23 mouse cellular contexts compared by ENCODE assay signal in the genomic region with DNA sequence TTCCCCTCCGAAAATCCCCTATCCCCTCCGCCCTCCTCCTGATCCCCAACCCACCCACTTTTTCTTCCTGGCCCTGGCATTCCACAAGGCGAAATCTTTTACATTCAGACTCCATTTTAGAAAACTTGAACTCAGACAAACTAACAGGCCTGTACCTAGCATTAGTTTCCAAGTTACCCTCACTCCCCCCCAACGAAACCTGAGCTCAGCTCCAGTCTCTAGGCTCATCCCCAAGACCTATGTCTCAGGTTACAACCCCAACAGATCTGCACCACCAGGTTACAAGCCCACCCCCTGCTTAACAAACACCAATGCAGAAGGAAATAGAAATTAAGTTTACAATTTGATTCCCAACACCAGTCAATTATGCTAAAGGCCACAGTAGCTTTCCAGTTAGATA. TPM values are rescaled to one million over a fixed set of nuclear protein-coding genes. Genes with fewer than 3 reads are reported as not detected.
DNase-seq lines count a peak whose midpoint lies in the region; ATAC-seq and TF ChIP-seq lines count a peak whose summit lies in the region.
"Had no signal": no experiment of that assay in that cellular context is flagged by ENCODE, and none has a peak within 500 bp of the region (broad histone marks: within the 10 kb centered on the region; RNA-seq: fewer than 3 reads in every experiment).

No protein-coding gene starts in this region.

- no peak overlapping the region for H3K27ac ChIP-seq in heart, embryonic 12.5 days (ENCODE audit: poor library complexity, severe bottlenecking)
- H3K27ac ChIP-seq in kidney, postnatal 0 days = no peak overlapping the region
- no peak overlapping the region for H3K27ac ChIP-seq in embryonic facial prominence, embryonic 10.5 days (replicated peaks)
- H3K27ac ChIP-seq: embryonic facial prominence, embryonic 12.5 days; forebrain, embryonic 12.5 days; hindbrain, embryonic 15.5 days had no signal

- no peaks in the 10 kb centered on the region for H3K4me1 ChIP-seq in heart, embryonic 12.5 days (replicated peaks)
- no peaks in the 10 kb centered on the region for H3K4me1 ChIP-seq in kidney, postnatal 0 days (replicated peaks; ENCODE audit: insufficient read depth, low read length)
- H3K4me1 ChIP-seq in embryonic facial prominence, embryonic 10.5 days = peaks cover 6% of the 10 kb centered on the region
- H3K4me1 ChIP-seq: embryonic facial prominence, embryonic 12.5 days; forebrain, embryonic 12.5 days; hindbrain, embryonic 15.5 days had no signal

- no peak for ATAC-seq in heart, embryonic 12.5 days (ENCODE audit: insufficient number of reproducible peaks, low FRiP score)
- no peak for ATAC-seq in kidney, postnatal 0 days (replicated peaks; ENCODE audit: low FRiP score, low read depth)
- ATAC-seq: CD4-positive, CD25-positive, alpha-beta regulatory T cell, adult 4 months; forebrain, embryonic 16.5 days; inflammation-experienced regulatory T-cells, adult 6 months had no signal

- TF ChIP-seq CTCF in kidney, postnatal 0 days (IDR thresholded peaks at IDR 0.05; ENCODE audit: low read depth) = no peak

- no peaks in the 10 kb centered on the region for H3K36me3 ChIP-seq in heart, embryonic 12.5 days
- H3K36me3 ChIP-seq in kidney, postnatal 0 days (ENCODE audit: insufficient read depth, low read length) = no peaks in the 10 kb centered on the region
- H3K36me3 ChIP-seq in embryonic facial prominence, embryonic 10.5 days (replicated peaks) = no peaks in the 10 kb centered on the region
- H3K36me3 ChIP-seq: embryonic facial prominence, embryonic 12.5 days; forebrain, embryonic 12.5 days; G1E; hindbrain, embryonic 15.5 days had no signal

- H3K9ac ChIP-seq in heart, embryonic 12.5 days = no peak overlapping the region
- H3K9ac ChIP-seq in kidney, postnatal 0 days (ENCODE audit: low read depth, low read length) = no peak overlapping the region
- H3K9ac ChIP-seq: embryonic facial prominence, embryonic 12.5 days; forebrain, embryonic 12.5 days; hindbrain, embryonic 15.5 days had no signal

- H3K4me3 ChIP-seq in heart, embryonic 12.5 days = no peak overlapping the region
- no peak overlapping the region for H3K4me3 ChIP-seq in kidney, postnatal 0 days (replicated peaks; ENCODE audit: low read depth, low read length)
- H3K4me3 ChIP-seq in embryonic facial prominence, embryonic 10.5 days = no peak overlapping the region
- H3K4me3 ChIP-seq: embryonic facial prominence, embryonic 12.5 days; forebrain, embryonic 12.5 days; hindbrain, embryonic 15.5 days had no signal

- 64% methylated on average over 4 of the region's 4 CpGs for WGBS in heart, embryonic 12.5 days
- WGBS in kidney, postnatal 0 days = 55% methylated on average over 4 of the region's 4 CpGs
- 48% methylated on average over 4 of the region's 4 CpGs for WGBS in embryonic facial prominence, embryonic 10.5 days

- H3K9me3 ChIP-seq in heart, embryonic 12.5 days (replicated peaks) = no peaks in the 10 kb centered on the region
- no peaks in the 10 kb centered on the region for H3K9me3 ChIP-seq in kidney, postnatal 0 days (replicated peaks; ENCODE audit: low read length)
- H3K9me3 ChIP-seq in embryonic facial prominence, embryonic 10.5 days = no peaks in the 10 kb centered on the region
- H3K9me3 ChIP-seq: embryonic facial prominence, embryonic 12.5 days; forebrain, embryonic 12.5 days; G1E; hindbrain, embryonic 15.5 days had no signal

- H3K4me2 ChIP-seq in heart, embryonic 12.5 days = no peak overlapping the region
- H3K4me2 ChIP-seq in kidney, postnatal 0 days (ENCODE audit: low read length) = no peak overlapping the region
- H3K4me2 ChIP-seq: embryonic facial prominence, embryonic 12.5 days; forebrain, embryonic 12.5 days; hindbrain, embryonic 15.5 days had no signal

- peak; percentile 23 for DNase-seq in heart, adult 11 months
- peak; percentile 23 for DNase-seq in kidney, postnatal 0 days (ENCODE audit: low spot score)
- no peak for DNase-seq in kidney, postnatal 36 days
- peak; percentile 48 for DNase-seq in embryonic facial prominence, embryonic 10.5 days (ENCODE audit: low spot score)
- DNase-seq in mesoderm, embryonic 11.5 days (ENCODE audit: low read depth, low spot score) = peak; percentile 16
- no peak for DNase-seq in right cerebral cortex, postnatal 10 days (ENCODE audit: low spot score in 2 of 2)
- DNase-seq in gastrocnemius, adult 8-10 months (ENCODE audit: low spot score in 2 of 2) = no peak
- DNase-seq: adrenal gland, adult 8-10 months; adrenal gland, postnatal 36 days; B cell, adult 2 months; cerebellum, adult 2 months; cerebellum, postnatal 10 days; gastrocnemius, postnatal 14 days; heart, postnatal 10 days; heart, postnatal 4 days had no signal

- H3K27me3 ChIP-seq in heart, embryonic 12.5 days (replicated peaks) = no peaks in the 10 kb centered on the region
- no peaks in the 10 kb centered on the region for H3K27me3 ChIP-seq in kidney, postnatal 0 days (ENCODE audit: insufficient read depth, low read length)
- no peaks in the 10 kb centered on the region for H3K27me3 ChIP-seq in embryonic facial prominence, embryonic 10.5 days (replicated peaks; ENCODE audit: low read depth, poor library complexity, severe bottlenecking)
- H3K27me3 ChIP-seq: embryonic facial prominence, embryonic 12.5 days; forebrain, embryonic 12.5 days; hindbrain, embryonic 15.5 days had no signal

RNA-seq across cellular contexts. Expression of a gene that starts 25.2 kb away (rescaled TPM):
- polyA plus RNA-seq in heart, embryonic 12.5 days (2016; fragmentation: Nextera tagmentation; extraction: Ambion mirVana) = 39.4 and 41.5 TPM in 2 replicates
- 53.4 and 57.3 TPM in 2 replicates for polyA plus RNA-seq in kidney, postnatal 0 days (2015; fragmentation: Nextera tagmentation; extraction: Ambion mirVana)
- 45.6 and 47.7 TPM in 2 replicates for polyA plus RNA-seq in embryonic facial prominence, embryonic 10.5 days (2016; fragmentation: Nextera tagmentation; extraction: Ambion mirVana)
- 10 to 100 TPM; 40.7 to 52.9 (median 44.1) TPM for total RNA-seq in gastrocnemius, adult 8-10 months (2022)

RNA-seq across cellular contexts. Expression of a gene that starts 44.3 kb away (rescaled TPM):
- polyA plus RNA-seq in heart, embryonic 12.5 days (2016; fragmentation: Nextera tagmentation; extraction: Ambion mirVana) = 31.9 and 33.2 TPM in 2 replicates
- polyA plus RNA-seq in kidney, postnatal 0 days (2015; fragmentation: Nextera tagmentation; extraction: Ambion mirVana) = 31.7 and 34.2 TPM in 2 replicates
- 52.1 and 55.0 TPM in 2 replicates for polyA plus RNA-seq in embryonic facial prominence, embryonic 10.5 days (2016; fragmentation: Nextera tagmentation; extraction: Ambion mirVana)
- total RNA-seq in gastrocnemius, adult 8-10 months (2022) = 10 to 100 TPM; 30.2 to 41.2 (median 33.5) TPM

Comparison
In these comparisons a context has a peak if more than half of its experiments do, and no peak if none do; other contexts are left out.
1. DNase-seq: peak in heart, adult 11 months (single experiment), kidney, postnatal 0 days (single experiment), embryonic facial prominence, embryonic 10.5 days (single experiment) and mesoderm, embryonic 11.5 days (single experiment); none in kidney, postnatal 36 days (0 of 2), right cerebral cortex, postnatal 10 days (0 of 2) and gastrocnemius, adult 8-10 months (0 of 2).